Mouse (Mus musculus): Measurements from ENCODE around the gene Nacc2. TPM values are rescaled to one million over a fixed set of nuclear protein-coding genes. Genes with fewer than 3 reads are reported as not detected.

The Nacc2 gene
- polyA plus RNA-seq, 1 experiment from 2014 or later = 4.0 TPM

Other genes with a start within 250 kb of the Nacc2 start
- 14.2 and 14.5 TPM in 2 replicates for gene Camsap1, start 139.9 kb downstream of the Nacc2 start, polyA plus RNA-seq (2014; fragmentation: Nextera tagmentation; extraction: Ambion mirVana)
- 290 and 303 TPM in 2 replicates for gene Ubac1, start 101.5 kb downstream of the Nacc2 start, polyA plus RNA-seq (2014; fragmentation: Nextera tagmentation; extraction: Ambion mirVana)
- gene Lhx3, start 85.1 kb upstream of the Nacc2 start, polyA plus RNA-seq (2014; fragmentation: Nextera tagmentation; extraction: Ambion mirVana) = 0.09 TPM in 1 of 2 replicates, not detected in the other
- 13.5 and 14.7 TPM in 2 replicates for gene Qsox2, start 114.3 kb upstream of the Nacc2 start, polyA plus RNA-seq (2014; fragmentation: Nextera tagmentation; extraction: Ambion mirVana)
- gene Ccdc187, start 171.3 kb upstream of the Nacc2 start, polyA plus RNA-seq (2014; fragmentation: Nextera tagmentation; extraction: Ambion mirVana) = not detected in 2 replicates
- gene Gpsm1, start 192.3 kb upstream of the Nacc2 start, polyA plus RNA-seq (2014; fragmentation: Nextera tagmentation; extraction: Ambion mirVana) = 17.0 and 18.9 TPM in 2 replicates
- gene Dnlz, start 228.9 kb upstream of the Nacc2 start, polyA plus RNA-seq (2014; fragmentation: Nextera tagmentation; extraction: Ambion mirVana) = 23.0 and 23.8 TPM in 2 replicates
- gene Card9, start 237.7 kb upstream of the Nacc2 start, polyA plus RNA-seq (2014; fragmentation: Nextera tagmentation; extraction: Ambion mirVana) = 1.1 and 1.7 TPM in 2 replicates

Data from liver, embryonic 11.5 days (tissue).